Mouse (Mus musculus): ENCODE data around the gene Tysnd1.

The Tysnd1 gene

GRCm38 (mm10) chr10:61694870-61695670 is at the start of gene Tysnd1:
Tysnd1 (plus strand) TSS chr10:61695514.
- DNase-seq (ENCODE audit: low spot score), result peak; percentile 94

DNA sequence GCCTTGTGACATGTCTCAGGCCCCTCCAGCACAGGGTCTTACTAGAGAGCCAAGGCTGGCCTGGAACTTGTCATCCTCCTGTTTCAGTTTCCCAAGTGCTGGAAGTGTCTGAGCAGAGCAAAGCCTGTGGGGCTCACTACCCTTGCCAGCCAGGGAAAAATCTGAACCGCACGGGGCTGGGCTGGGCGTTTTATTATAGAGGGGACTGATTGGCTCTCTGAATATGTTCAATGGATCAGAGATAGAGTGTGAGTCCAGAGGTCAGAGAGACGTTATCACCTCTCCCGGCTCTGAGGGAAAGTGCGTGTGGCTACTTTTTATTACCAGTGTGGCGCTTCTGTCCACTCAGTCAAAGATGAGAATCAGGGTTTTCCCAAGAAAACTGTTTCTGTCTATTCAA is 48.8 kb upstream of the Tysnd1 start:
- no peak for DNase-seq (ENCODE audit: low spot score)

DNA sequence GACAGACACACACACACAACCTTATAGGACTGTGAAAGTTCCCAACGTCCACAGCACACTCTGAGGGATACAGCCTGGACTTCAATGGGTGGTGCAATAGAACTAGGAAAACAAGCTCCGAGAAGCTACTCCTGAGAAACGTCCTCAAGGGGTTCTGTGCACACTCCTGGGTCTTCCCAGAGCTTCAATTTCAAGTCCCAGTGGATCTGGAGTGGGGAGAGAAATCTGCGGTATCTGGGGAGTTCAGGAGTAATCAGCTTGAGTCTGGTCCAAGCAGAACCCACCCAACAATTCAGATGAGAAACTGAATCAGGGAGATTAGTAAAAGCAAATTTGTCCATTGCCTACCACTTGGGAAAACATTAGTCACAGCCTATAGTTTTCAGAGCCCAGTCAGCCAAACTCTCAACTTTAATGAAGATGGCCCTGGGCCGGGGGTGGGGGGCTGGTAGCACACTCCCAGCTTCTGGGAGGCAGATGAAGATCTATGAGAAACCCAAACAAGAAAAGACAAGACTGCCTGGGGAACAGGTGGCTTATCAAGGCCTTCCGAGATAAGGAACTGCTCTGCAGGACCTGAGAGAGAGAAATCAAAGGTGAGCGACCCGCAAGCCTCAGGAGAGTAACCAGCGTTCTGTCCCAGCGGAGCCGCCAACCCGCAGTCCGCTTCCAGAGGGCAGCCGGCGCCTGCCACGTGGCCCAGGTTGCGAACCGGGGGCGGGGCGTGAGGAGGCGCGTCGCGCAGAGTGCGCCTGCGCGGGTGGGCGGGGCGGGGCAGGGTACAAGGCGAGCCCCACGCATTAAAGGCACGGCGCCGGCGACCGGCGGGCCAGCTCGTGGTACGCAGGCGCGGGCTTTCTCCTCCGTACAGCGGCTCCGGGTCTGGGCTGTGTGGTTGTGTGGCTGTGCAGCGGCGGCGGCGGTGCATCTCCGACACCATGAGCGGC is 47.3 kb upstream of the Tysnd1 start, which contains the start of gene Ppa1:
Gene Ppa1, plus strand, starts transcription at position 763 of the 947 bp plus-strand sequence.
- peak; percentile 87 for DNase-seq (ENCODE audit: low spot score)

GRCm38 (mm10) chr10:61648737-61649645 is 46.3 kb upstream of the Tysnd1 start:
- DNase-seq (ENCODE audit: low spot score), result no peak

DNA sequence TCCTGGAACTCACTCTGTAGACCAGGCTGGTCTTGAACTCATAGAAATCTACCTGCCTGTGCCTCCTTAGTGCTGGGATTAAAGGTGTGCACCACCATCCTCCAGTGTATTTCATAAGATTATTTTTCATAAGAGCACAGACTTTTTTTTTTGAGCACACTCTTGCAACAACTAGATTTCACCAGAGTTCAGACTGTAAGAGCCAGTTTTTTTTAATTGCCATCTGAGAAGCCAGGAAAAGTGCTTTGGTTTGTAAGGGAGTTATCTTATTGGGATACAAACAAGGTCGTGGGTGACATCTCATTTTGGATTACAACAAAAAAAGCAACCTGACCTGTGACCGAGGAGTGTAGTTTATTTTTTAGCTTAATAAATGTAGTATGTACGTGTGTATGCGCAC is 41.2 kb upstream of the Tysnd1 start:
- no peak for DNase-seq (ENCODE audit: low spot score)

DNA sequence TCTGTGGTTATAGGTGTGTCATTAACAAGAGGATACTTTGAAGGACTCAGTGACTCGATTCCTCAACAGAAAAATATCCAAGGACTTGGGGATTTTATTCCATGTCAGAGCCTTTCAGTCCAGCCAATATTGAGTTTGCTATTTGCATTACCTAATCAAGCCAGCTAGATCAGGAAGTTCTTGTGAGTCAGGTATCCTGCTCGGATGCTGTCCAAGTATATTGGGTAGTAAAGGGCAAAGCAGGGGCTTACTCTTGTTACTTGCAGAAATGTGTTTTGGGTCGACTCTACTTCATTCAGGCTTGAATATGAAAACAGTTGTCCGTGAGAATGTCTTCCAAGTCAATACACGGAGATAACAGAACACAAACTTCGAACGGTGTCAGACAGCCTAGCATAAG is 40.6 kb upstream of the Tysnd1 start:
- no peak for DNase-seq (ENCODE audit: low spot score)

GRCm38 (mm10) chr10:61655188-61655587 is 40.1 kb upstream of the Tysnd1 start:
- no peak for DNase-seq (ENCODE audit: low spot score)

GRCm38 (mm10) chr10:61656928-61657882 is 38.1 kb upstream of the Tysnd1 start:
- no peak for DNase-seq (ENCODE audit: low spot score)

DNA sequence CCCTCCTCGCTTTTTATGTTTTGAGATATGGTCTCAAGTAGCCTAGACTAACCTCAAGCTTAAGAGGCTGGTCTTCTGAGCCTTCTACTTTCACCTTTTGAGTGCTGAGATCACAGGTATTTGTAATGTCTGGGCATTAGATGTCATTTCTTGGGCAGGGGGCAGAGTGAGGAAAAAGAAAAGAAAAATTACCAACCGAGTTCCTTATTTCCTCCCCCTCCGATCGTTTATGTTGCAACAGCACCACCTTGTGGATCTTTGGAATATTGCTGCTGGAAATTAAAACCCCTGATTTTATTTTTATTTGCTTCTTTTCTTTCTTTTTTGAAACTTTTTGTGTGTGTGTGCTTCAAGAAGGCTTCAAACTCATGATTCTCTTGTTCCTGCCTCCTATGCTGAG is 37.3 kb upstream of the Tysnd1 start:
- no peak for DNase-seq (ENCODE audit: low spot score)

GRCm38 (mm10) chr10:61661887-61662286 is 33.4 kb upstream of the Tysnd1 start:
- DNase-seq (ENCODE audit: low spot score), result no peak

GRCm38 (mm10) chr10:61662391-61662988 is 32.8 kb upstream of the Tysnd1 start:
- DNase-seq (ENCODE audit: low spot score), result no peak

GRCm38 (mm10) chr10:61665111-61665510 is 30.2 kb upstream of the Tysnd1 start:
- no peak for DNase-seq (ENCODE audit: low spot score)

- no peak for DNase-seq (ENCODE audit: low spot score)
Measured at GRCm38 (mm10) chr10:61665651-61666050, 29.7 kb upstream of the Tysnd1 start.

DNA sequence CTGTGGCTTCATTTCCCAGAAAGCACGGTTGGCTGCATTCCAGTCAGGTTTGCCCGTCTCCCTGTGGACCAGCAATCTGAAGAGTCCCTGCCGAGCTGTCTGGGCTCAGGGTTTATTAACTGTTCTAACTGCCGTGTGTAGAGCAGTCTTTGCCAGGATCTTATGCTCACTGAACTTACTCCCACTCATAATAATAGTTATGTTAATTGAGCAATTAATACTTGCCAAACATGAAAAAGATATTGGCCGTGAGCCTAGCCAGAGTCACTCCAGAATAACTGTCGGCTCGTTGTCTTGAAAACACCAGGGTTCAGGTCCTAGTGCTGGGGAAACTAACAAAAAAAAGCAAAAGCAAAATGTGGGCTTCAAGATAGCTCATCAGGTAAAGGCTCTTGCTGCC is 26.0 kb upstream of the Tysnd1 start:
- DNase-seq (ENCODE audit: low spot score), result no peak

DNA sequence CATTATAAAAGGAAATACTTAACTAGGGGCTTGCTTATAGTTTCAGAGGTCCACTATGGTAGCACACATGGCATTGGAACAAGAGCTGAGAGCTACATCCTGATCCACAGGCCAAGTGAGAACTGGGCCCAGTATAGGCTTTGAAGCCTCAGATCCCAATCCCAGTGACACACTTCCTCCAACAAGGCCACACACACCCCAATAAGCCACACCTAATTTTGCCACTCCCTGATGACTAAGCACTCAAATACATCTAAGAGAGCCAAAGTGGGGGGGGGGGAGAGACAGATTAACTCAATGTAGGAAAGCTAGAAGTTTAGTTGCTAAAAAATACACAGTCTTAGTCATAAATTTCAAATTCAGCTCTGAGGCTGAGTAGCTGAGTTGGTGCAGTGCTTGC is 25.4 kb upstream of the Tysnd1 start:
- DNase-seq (ENCODE audit: low spot score), result no peak

DNA sequence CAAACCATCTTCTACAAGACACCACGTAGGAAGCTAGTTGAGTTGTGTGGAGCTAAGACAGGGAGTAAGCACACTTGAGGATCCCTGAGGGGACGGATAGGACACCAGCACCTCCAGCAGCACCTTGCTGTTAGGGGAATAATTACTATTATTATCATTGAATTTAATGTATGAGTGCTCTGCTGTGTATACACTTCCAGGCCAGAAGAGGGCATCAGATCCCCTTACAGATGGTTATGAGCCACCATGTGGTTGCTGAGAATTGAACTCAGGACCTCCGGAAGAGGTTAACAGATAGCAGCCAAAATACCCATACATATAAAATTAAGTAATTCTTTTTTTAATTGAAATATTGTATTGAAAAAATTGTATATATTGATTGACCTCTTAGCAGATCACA is 24.6 kb upstream of the Tysnd1 start:
- DNase-seq (ENCODE audit: low spot score), result no peak

GRCm38 (mm10) chr10:61675935-61676334 is 19.4 kb upstream of the Tysnd1 start:
- no peak for DNase-seq (ENCODE audit: low spot score)

DNA sequence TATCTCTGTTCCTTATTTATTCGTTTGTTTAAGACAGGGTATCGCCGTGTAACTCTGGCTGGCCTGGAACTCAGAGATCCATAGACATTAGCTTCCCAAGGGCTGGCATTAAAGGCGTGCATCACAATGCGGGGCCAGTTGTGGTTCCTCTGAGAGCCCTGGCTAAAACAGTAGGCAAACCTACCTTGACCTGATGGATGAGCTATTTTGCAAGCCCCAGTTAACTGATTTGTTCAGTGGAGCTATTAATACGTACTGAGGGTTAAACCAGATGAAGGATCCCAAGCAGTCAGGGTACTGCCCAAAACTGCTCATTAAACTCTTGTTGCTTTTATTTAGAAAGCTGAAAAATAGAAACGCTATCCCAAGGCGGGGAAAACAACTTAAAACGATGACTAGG is 15.8 kb upstream of the Tysnd1 start:
- DNase-seq (ENCODE audit: low spot score), result no peak

- DNase-seq (ENCODE audit: low spot score), result peak; percentile 98
Measured at GRCm38 (mm10) chr10:61680015-61680913, 15.1 kb upstream of the Tysnd1 start, which contains the start of gene Sar1a. Sar1a (plus strand) TSS chr10:61680299.

Data from ovary, postnatal 36 days (tissue).